ENCODE assay signal across 8 mouse cellular contexts in genomic region chr2:172933631-172934419, GRCm38 (mm10). TPM values are rescaled to one million over a fixed set of nuclear protein-coding genes. Genes with fewer than 3 reads are reported as not detected.
DNase-seq lines count a peak whose midpoint lies in the region; ATAC-seq lines count a peak whose summit lies in the region.

No protein-coding gene starts in this region.

- peak overlapping the region; percentile 44 for H3K4me2 ChIP-seq in limb, embryonic 15.5 days
- peak overlapping the region; percentile 46 for H3K4me2 ChIP-seq in midbrain, embryonic 16.5 days (ENCODE audit: low read length)

- DNase-seq in adrenal gland, adult 2 months: peak; percentile 68
- no peak for DNase-seq in adrenal gland, postnatal 4 days (ENCODE audit: low spot score in 2 of 2)
- peak; percentile 83 for DNase-seq in embryonic facial prominence, embryonic 10.5 days (ENCODE audit: low spot score)
- DNase-seq in hindbrain, embryonic 10.5 days (ENCODE audit: low spot score): peak; percentile 66
- DNase-seq in testis, postnatal 14 days (ENCODE audit: low spot score): no peak
- DNase-seq in spleen, postnatal 10 days (ENCODE audit: low spot score in 2 of 2): no peak

- peaks cover 98% of the 10 kb centered on the region for H3K4me1 ChIP-seq in embryonic facial prominence, embryonic 10.5 days
- H3K4me1 ChIP-seq in hindbrain, embryonic 10.5 days (replicated peaks): peaks cover 88% of the 10 kb centered on the region
- peaks cover 91% of the 10 kb centered on the region for H3K4me1 ChIP-seq in limb, embryonic 15.5 days
- H3K4me1 ChIP-seq in midbrain, embryonic 16.5 days (ENCODE audit: control insufficient read depth, insufficient read depth, low read length): peaks cover 33% of the 10 kb centered on the region

- H3K9ac ChIP-seq in limb, embryonic 15.5 days: no peak overlapping the region
- no peak overlapping the region for H3K9ac ChIP-seq in midbrain, embryonic 16.5 days (ENCODE audit: low read depth, low read length)

- peak; percentile 27; the same call in 1 of the 2 replicates for ATAC-seq in limb, embryonic 15.5 days (ENCODE audit: insufficient number of reproducible peaks, low FRiP score, low TSS enrichment, low read depth)
- ATAC-seq in midbrain, embryonic 16.5 days: peak; percentile 59; the same call in 1 of the 2 replicates

- WGBS in embryonic facial prominence, embryonic 10.5 days: 1% methylated on average over 34 of the region's 34 CpGs
- 2% methylated on average over 34 of the region's 34 CpGs for WGBS in hindbrain, embryonic 10.5 days
- 3% methylated on average over 34 of the region's 34 CpGs for WGBS in limb, embryonic 15.5 days
- 2% methylated on average over 34 of the region's 34 CpGs for WGBS in midbrain, embryonic 16.5 days

- no peaks in the 10 kb centered on the region for H3K9me3 ChIP-seq in embryonic facial prominence, embryonic 10.5 days
- no peaks in the 10 kb centered on the region for H3K9me3 ChIP-seq in hindbrain, embryonic 10.5 days
- no peaks in the 10 kb centered on the region for H3K9me3 ChIP-seq in limb, embryonic 15.5 days
- no peaks in the 10 kb centered on the region for H3K9me3 ChIP-seq in midbrain, embryonic 16.5 days (replicated peaks; ENCODE audit: control insufficient read depth, low read length, poor library complexity, severe bottlenecking)

- H3K36me3 ChIP-seq in embryonic facial prominence, embryonic 10.5 days (replicated peaks): no peaks in the 10 kb centered on the region
- no peaks in the 10 kb centered on the region for H3K36me3 ChIP-seq in hindbrain, embryonic 10.5 days
- no peaks in the 10 kb centered on the region for H3K36me3 ChIP-seq in limb, embryonic 15.5 days
- H3K36me3 ChIP-seq in midbrain, embryonic 16.5 days (ENCODE audit: control insufficient read depth, insufficient read depth, low read length): no peaks in the 10 kb centered on the region

- H3K27me3 ChIP-seq in embryonic facial prominence, embryonic 10.5 days (replicated peaks; ENCODE audit: low read depth, poor library complexity, severe bottlenecking): peaks cover 91% of the 10 kb centered on the region
- H3K27me3 ChIP-seq in hindbrain, embryonic 10.5 days (ENCODE audit: insufficient read depth, poor library complexity, severe bottlenecking): peaks cover 97% of the 10 kb centered on the region
- H3K27me3 ChIP-seq in limb, embryonic 15.5 days: peaks cover 8% of the 10 kb centered on the region
- peaks cover 42% of the 10 kb centered on the region for H3K27me3 ChIP-seq in midbrain, embryonic 16.5 days (ENCODE audit: control insufficient read depth, insufficient read depth, low read depth, low read length)

- peak overlapping the region; percentile 69 for H3K4me3 ChIP-seq in embryonic facial prominence, embryonic 10.5 days
- H3K4me3 ChIP-seq in hindbrain, embryonic 10.5 days: peak overlapping the region; percentile 43
- peak overlapping the region; percentile 16 for H3K4me3 ChIP-seq in limb, embryonic 15.5 days
- peak overlapping the region; percentile 2; the same call in 1 of the 2 replicates for H3K4me3 ChIP-seq in midbrain, embryonic 16.5 days (ENCODE audit: low read depth, low read length)

- peak overlapping the region; percentile 85 for H3K27ac ChIP-seq in embryonic facial prominence, embryonic 10.5 days (replicated peaks)
- peak overlapping the region; percentile 67 for H3K27ac ChIP-seq in hindbrain, embryonic 10.5 days
- peak overlapping the region; percentile 80 for H3K27ac ChIP-seq in limb, embryonic 15.5 days
- peak overlapping the region; percentile 40; the same call in 1 of the 2 replicates for H3K27ac ChIP-seq in midbrain, embryonic 16.5 days (ENCODE audit: low read length)

RNA-seq across cellular contexts. Expression of gene Bmp7, which starts 6.3 kb away (rescaled TPM):
- total RNA-seq in adrenal gland, adult 2 months (2021): 10 to 100 TPM; 28.9 to 75.7 TPM
- polyA plus RNA-seq in adrenal gland, adult 2 months (2012; rRNA removed): 90.8 and 96.8 TPM in 2 replicates
- 10 to 100 TPM in 1 of 2 experiments, 1 to 10 TPM in 1; 9.9 to 14.9 TPM for total RNA-seq in adrenal gland, postnatal 4 days (2021)
- polyA plus RNA-seq in embryonic facial prominence, embryonic 10.5 days (2016; fragmentation: Nextera tagmentation; extraction: Ambion mirVana): 19.8 and 20.9 TPM in 2 replicates
- polyA plus RNA-seq in hindbrain, embryonic 10.5 days (2016; fragmentation: Nextera tagmentation; extraction: Ambion mirVana): 12.9 and 14.8 TPM in 2 replicates
- polyA plus RNA-seq in limb, embryonic 15.5 days (2015; fragmentation: Nextera tagmentation; extraction: Ambion mirVana): 25.5 and 27.5 TPM in 2 replicates
- 9.2 and 10.3 TPM in 2 replicates for polyA plus RNA-seq in midbrain, embryonic 16.5 days (2015; fragmentation: Nextera tagmentation; extraction: Ambion mirVana)

RNA-seq across cellular contexts. Expression of gene Spo11, which starts 43.7 kb away (rescaled TPM):
- total RNA-seq in adrenal gland, adult 2 months (2021): not detected
- polyA plus RNA-seq in adrenal gland, adult 2 months (2012; rRNA removed): not detected in 2 replicates
- not detected for total RNA-seq in adrenal gland, postnatal 4 days (2021)
- polyA plus RNA-seq in embryonic facial prominence, embryonic 10.5 days (2016; fragmentation: Nextera tagmentation; extraction: Ambion mirVana): 0.26 and 0.46 TPM in 2 replicates
- polyA plus RNA-seq in hindbrain, embryonic 10.5 days (2016; fragmentation: Nextera tagmentation; extraction: Ambion mirVana): 0.47 and 0.49 TPM in 2 replicates
- polyA plus RNA-seq in limb, embryonic 15.5 days (2015; fragmentation: Nextera tagmentation; extraction: Ambion mirVana): 3.4 and 3.8 TPM in 2 replicates
- polyA plus RNA-seq in midbrain, embryonic 16.5 days (2015; fragmentation: Nextera tagmentation; extraction: Ambion mirVana): 1.0 and 1.6 TPM in 2 replicates

Comparison
In these comparisons a context has a peak if more than half of its experiments do, and no peak if none do; other contexts are left out.
1. DNase-seq: peak in adrenal gland, adult 2 months (single experiment), embryonic facial prominence, embryonic 10.5 days (single experiment) and hindbrain, embryonic 10.5 days (single experiment); none in adrenal gland, postnatal 4 days (0 of 2), testis, postnatal 14 days (single experiment) and spleen, postnatal 10 days (0 of 2).
2. H3K4me3 ChIP-seq: peak in every context shown above with its lines; median percentile 69 in embryonic facial prominence, embryonic 10.5 days; 43 in hindbrain, embryonic 10.5 days; 16 in limb, embryonic 15.5 days; 2 in midbrain, embryonic 16.5 days.
3. Peak in every context shown above with its lines, with median percentiles within 50 percentile points of each other: H3K27ac ChIP-seq.